Mouse (Mus musculus): ENCODE results near the gene D330045A20Rik. TPM values are rescaled to one million over a fixed set of nuclear protein-coding genes. Genes with fewer than 3 reads are reported as not detected.
A peak's percentile ranks its signal among the peaks of the same experiment; 100 is the strongest.

D330045A20Rik gene
- total and polyA plus RNA-seq, 3 experiments, result 2.7 to 3.1 TPM; not detected in 1

GRCm38 (mm10) chrX:139516156-139516555 lies 36.0 kb downstream of the D330045A20Rik start:
- H3K27ac ChIP-seq (ENCODE audit: control insufficient read depth, low read depth, low read length), result no peak overlapping the region
- no peaks in the 10 kb centered on the region for H3K79me2 ChIP-seq (ENCODE audit: control insufficient read depth, insufficient read depth, low read length, poor library complexity)
- H3K9ac ChIP-seq (ENCODE audit: control insufficient read depth, low read depth, low read length, poor library complexity, severe bottlenecking), result no peak overlapping the region
- DNase-seq (ENCODE audit: low read depth, low spot score), result no peak
- H3K36me3 ChIP-seq (ENCODE audit: control insufficient read depth in 1 of 2, insufficient read depth in 2 of 2, low read length in 2 of 2), result peaks cover 0 to 21% of the 10 kb centered on the region in 2 experiments; a peak in 2 of 4 replicates
- no peaks in the 10 kb centered on the region for H3K27me3 ChIP-seq (ENCODE audit: control insufficient read depth in 1 of 2, insufficient read depth in 2 of 2, low read length in 2 of 2)
- no peaks in the 10 kb centered on the region for H3K9me3 ChIP-seq (replicated peaks; ENCODE audit: insufficient read depth, low read length)
- TF ChIP-seq ETS1 (IDR thresholded peaks at IDR 0.05; ENCODE audit: low read depth, low read length) (no peak), POLR2AphosphoS5 (IDR thresholded peaks at IDR 0.05; ENCODE audit: borderline replicate concordance, low read depth, low read length) (no peak), GATA1 (IDR thresholded peaks at IDR 0.05; ENCODE audit: low read depth, low read length) (no peak), ZNF384 (IDR thresholded peaks at IDR 0.05; ENCODE audit: low read depth, low read length) (no peak)
- H3K4me3 ChIP-seq (ENCODE audit: control insufficient read depth in 1 of 2, insufficient read depth in 1 of 2, low read depth in 2 of 2, low read length in 2 of 2), result no peak overlapping the region
- peaks cover 6 to 7% of the 10 kb centered on the region in 2 experiments for H3K4me1 ChIP-seq (ENCODE audit: control insufficient read depth in 1 of 2, insufficient read depth in 2 of 2, low read length in 2 of 2)

GRCm38 (mm10) chrX:139519251-139519650 lies 39.1 kb downstream of the D330045A20Rik start:
- H3K79me2 ChIP-seq (ENCODE audit: control insufficient read depth, insufficient read depth, low read length, poor library complexity), result no peaks in the 10 kb centered on the region
- no peaks in the 10 kb centered on the region for H3K9me3 ChIP-seq (replicated peaks; ENCODE audit: insufficient read depth, low read length)
- no peak overlapping the region for H3K4me3 ChIP-seq (ENCODE audit: control insufficient read depth in 1 of 2, insufficient read depth in 1 of 2, low read depth in 2 of 2, low read length in 2 of 2)
- no peaks in the 10 kb centered on the region for H3K27me3 ChIP-seq (ENCODE audit: control insufficient read depth in 1 of 2, insufficient read depth in 2 of 2, low read length in 2 of 2)
- H3K9ac ChIP-seq (ENCODE audit: control insufficient read depth, low read depth, low read length, poor library complexity, severe bottlenecking), result no peak overlapping the region
- peak; percentile 52 for DNase-seq (ENCODE audit: low read depth, low spot score)
- H3K4me1 ChIP-seq (ENCODE audit: control insufficient read depth in 1 of 2, insufficient read depth in 2 of 2, low read length in 2 of 2), result peaks cover 7 to 10% of the 10 kb centered on the region in 2 experiments
- H3K27ac ChIP-seq (ENCODE audit: control insufficient read depth, low read depth, low read length), result peak overlapping the region; percentile 51
- peaks cover 0 to 25% of the 10 kb centered on the region in 2 experiments; a peak in 2 of 4 replicates for H3K36me3 ChIP-seq (ENCODE audit: control insufficient read depth in 1 of 2, insufficient read depth in 2 of 2, low read length in 2 of 2)
- TF ChIP-seq NRF1 (IDR thresholded peaks at IDR 0.05; ENCODE audit: insufficient read depth, low read depth, low read length, poor library complexity, severe bottlenecking), result no peak
- no peak for TF ChIP-seq UBTF (IDR thresholded peaks at IDR 0.05; ENCODE audit: borderline replicate concordance, insufficient read depth, low read depth, low read length)
- TF ChIP-seq MYB (IDR thresholded peaks at IDR 0.05; ENCODE audit: low read depth, low read length), result no peak
- no peak for TF ChIP-seq ZKSCAN1 (IDR thresholded peaks at IDR 0.05; ENCODE audit: low read depth, low read length)
- TF ChIP-seq POLR2AphosphoS2 (IDR thresholded peaks at IDR 0.05; ENCODE audit: low read length), result no peak
- TF ChIP-seq JUND (IDR thresholded peaks at IDR 0.05; ENCODE audit: low read depth, low read length), result no peak
- no peak for TF ChIP-seq SMC3 (IDR thresholded peaks at IDR 0.05; ENCODE audit: low read depth, low read length)
- no peak for TF ChIP-seq HCFC1 (IDR thresholded peaks at IDR 0.05; ENCODE audit: low read depth, low read length)
- TF ChIP-seq MAFK (IDR thresholded peaks at IDR 0.05; ENCODE audit: borderline replicate concordance, low read depth, low read length), result no peak
- no peak for TF ChIP-seq MEF2A (IDR thresholded peaks at IDR 0.05; ENCODE audit: extremely low read depth, insufficient replicate concordance, low read depth, low read length, poor library complexity, severe bottlenecking)
- TF ChIP-seq POLR2AphosphoS5 (IDR thresholded peaks at IDR 0.05; ENCODE audit: borderline replicate concordance, low read depth, low read length), result no peak
- TF ChIP-seq ELF1 (IDR thresholded peaks at IDR 0.05; ENCODE audit: low read depth, low read length), result peak; percentile 89
- 0 out of 2 replicates have a peak, but pooled peaks have one; percentile 13 for TF ChIP-seq ETS1 (IDR thresholded peaks at IDR 0.05; ENCODE audit: low read depth, low read length)
- no peak for TF ChIP-seq MAZ (IDR thresholded peaks at IDR 0.05; ENCODE audit: low read depth, low read length)
- 0 out of 2 replicates have a peak, but pooled peaks have one; percentile 43 for TF ChIP-seq SIN3A (IDR thresholded peaks at IDR 0.05; ENCODE audit: low read length)
- TF ChIP-seq USF2 (IDR thresholded peaks at IDR 0.05; ENCODE audit: borderline replicate concordance in 1 of 2, insufficient read depth in 1 of 2, low read depth in 1 of 2, low read length in 2 of 2), result no peak
- no peak for TF ChIP-seq USF1 (IDR thresholded peaks at IDR 0.05; ENCODE audit: low read depth, low read length)
- no peak for TF ChIP-seq CHD1 (IDR thresholded peaks at IDR 0.05; ENCODE audit: low read depth, low read length)
- peak; percentile 96 for TF ChIP-seq ZNF384 (IDR thresholded peaks at IDR 0.05; ENCODE audit: low read depth, low read length)
- peak in 1 of 2 experiments; percentile 6; a peak in 1 of 4 replicates for TF ChIP-seq EP300 (IDR thresholded peaks at IDR 0.05; ENCODE audit: low read depth in 1 of 2, low read length in 2 of 2)
- no peak for TF ChIP-seq KAT2A (conservative IDR thresholded peaks at IDR 0.05; ENCODE audit: low read depth, low read length)
- TF ChIP-seq MYC (IDR thresholded peaks at IDR 0.05; ENCODE audit: low read depth, low read length), result no peak
- TF ChIP-seq RAD21 (IDR thresholded peaks at IDR 0.05; ENCODE audit: low read depth, low read length), result no peak
- TF ChIP-seq ZMIZ1 (IDR thresholded peaks at IDR 0.05; ENCODE audit: low read depth, low read length), result no peak
- TF ChIP-seq POLR2A (IDR thresholded peaks at IDR 0.05; ENCODE audit: control insufficient read depth in 1 of 2, insufficient read depth in 1 of 2, low read depth in 1 of 2, low read length in 2 of 2, poor library complexity in 1 of 2), result no peak
- no peak for TF ChIP-seq TBP (IDR thresholded peaks at IDR 0.05; ENCODE audit: low read depth, low read length)
- TF ChIP-seq GABPA (IDR thresholded peaks at IDR 0.05; ENCODE audit: low read depth, low read length), result no peak
- peak; percentile 83 for TF ChIP-seq GATA1 (IDR thresholded peaks at IDR 0.05; ENCODE audit: low read depth, low read length)
- TF ChIP-seq MAX (IDR thresholded peaks at IDR 0.05; ENCODE audit: low read length), result no peak
- TF ChIP-seq BHLHE40 (IDR thresholded peaks at IDR 0.05; ENCODE audit: borderline replicate concordance, low read depth, low read length), result no peak

All from MEL (cell line).